Mouse (Mus musculus) splenic B cell, adult 2 months (primary cell): ENCODE measurements around the gene Gm45062.

Experiments
- DNase-seq: peaks from one replicate; pipeline ENCODE4 v3.0.0-alpha.2; 2011; ENCODE audit warnings: low read depth, low spot score
- H3K27me3 ChIP-seq: 2 replicates; pipeline ENCODE4 v1.6.1; 2012; ENCODE audit warnings: mild to moderate bottlenecking, low read length, moderate library complexity, mixed read lengths; ENCODE audit not compliant: control insufficient read depth, poor library complexity, insufficient read depth, severe bottlenecking
- H3K36me3 ChIP-seq: 2 replicates; pipeline ENCODE4 v1.6.1; 2012; ENCODE audit warnings: mild to moderate bottlenecking, low read length, moderate library complexity, mixed read lengths; ENCODE audit not compliant: control insufficient read depth, poor library complexity, insufficient read depth, severe bottlenecking

Gm45062 gene

DNA sequence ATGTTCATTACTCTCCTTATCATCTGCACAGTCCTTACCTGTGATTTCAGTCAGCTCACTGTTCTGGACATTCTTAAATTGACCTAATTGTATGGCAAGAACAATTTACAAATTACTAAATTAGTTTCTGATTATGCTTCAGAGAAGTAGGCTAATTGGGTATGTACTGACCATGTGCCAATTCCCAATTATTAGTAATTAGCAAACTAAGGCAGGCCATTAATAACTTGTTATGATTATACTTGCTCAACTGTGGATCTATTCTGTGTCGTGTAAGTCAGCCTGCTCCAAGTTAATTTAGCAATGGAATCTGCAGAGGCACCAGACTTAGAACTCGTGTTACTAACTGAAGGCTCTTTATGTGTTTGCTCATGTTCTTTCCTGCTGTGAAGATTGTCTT lies 113.8 kb downstream of the Gm45062 start:
- H3K27me3 ChIP-seq: no peaks in the 10 kb centered on the region

DNA sequence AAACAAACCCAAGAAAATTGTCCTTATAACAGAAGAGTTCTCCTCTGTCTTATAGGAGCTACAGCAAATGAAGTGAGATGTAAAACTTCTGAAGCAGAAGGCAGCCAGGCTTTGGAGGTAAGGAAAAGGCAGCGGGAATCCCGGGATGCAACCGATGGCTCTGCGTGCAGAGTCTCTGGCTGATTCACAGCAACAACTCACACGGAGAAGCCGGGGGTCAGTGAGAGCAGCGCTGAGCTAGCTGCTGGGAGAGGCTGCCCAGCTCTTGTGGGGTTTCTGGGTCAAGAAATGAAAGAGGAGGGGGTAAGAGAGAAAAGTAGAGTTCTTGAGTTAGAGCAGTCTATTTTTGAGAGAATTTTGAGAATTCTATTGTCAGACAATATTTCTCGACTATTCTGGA lies 114.6 kb downstream of the Gm45062 start:
- no peak for DNase-seq
- no peaks in the 10 kb centered on the region for H3K27me3 ChIP-seq
- H3K36me3 ChIP-seq: no peaks in the 10 kb centered on the region

More for the DNA sequence above, 113.8 kb downstream of the Gm45062 start:
- H3K36me3 ChIP-seq: no peaks in the 10 kb centered on the region
- no peak for DNase-seq

DNA sequence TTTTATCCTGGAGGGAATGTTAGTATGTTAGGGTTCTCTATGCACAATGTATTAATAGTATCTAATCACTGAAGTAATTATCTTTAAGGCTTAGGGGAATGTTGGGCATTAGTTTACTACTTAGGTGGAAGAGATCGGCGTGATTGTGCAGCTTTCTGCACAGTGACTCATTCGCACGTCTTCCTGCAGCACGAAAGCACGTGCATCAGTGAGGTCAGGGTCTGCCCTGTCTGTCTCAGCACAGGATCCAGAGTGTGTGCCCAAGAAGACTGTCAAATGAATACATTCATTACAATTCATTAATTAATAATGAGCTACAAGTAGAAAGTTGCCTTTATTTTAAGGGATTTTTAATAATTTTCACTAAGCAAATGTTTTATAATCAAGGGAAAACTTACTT lies 115.0 kb downstream of the Gm45062 start:
- DNase-seq: no peak
- Histone ChIP-seq H3K27me3 (no peaks in the 10 kb centered on the region), H3K36me3 (no peaks in the 10 kb centered on the region)

DNA sequence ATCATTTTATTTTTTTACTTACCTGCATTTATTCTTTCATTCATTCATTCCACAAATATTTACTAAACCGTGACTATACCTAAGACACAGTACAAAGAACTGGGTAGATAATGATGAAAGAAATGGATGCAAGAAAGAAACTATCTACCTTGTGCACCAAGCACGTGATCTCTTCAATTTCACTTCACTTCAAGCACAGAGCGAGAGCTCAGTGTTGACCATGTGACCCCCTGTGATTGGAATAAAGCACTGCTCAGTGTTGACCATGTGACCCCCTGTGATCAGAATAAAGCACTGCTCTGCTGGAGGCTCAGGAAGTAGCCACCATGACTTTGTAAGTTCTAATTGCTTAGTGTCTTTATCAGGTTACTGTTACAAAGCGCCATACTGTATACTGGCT lies 115.5 kb downstream of the Gm45062 start:
- Histone ChIP-seq H3K36me3 (no peaks in the 10 kb centered on the region), H3K27me3 (no peaks in the 10 kb centered on the region)
- no peak for DNase-seq

DNA sequence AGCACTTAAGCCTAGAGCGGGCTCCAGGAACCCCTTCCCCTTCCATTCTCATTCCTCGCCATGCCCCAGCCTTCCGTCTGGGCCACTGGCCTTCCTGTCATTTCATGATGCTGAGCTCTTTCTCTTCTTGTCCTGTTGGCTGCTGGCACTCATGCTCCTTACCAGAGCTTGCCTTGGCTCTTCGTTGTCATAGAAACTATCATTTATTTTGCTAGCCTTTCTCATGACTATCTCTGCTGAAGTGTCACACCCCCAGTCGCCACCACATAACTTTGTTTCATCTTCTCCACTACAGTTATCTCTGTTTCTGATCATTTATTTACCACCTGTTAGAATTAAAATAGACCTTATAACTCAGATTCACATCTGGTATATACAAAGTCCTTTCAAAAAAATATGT lies 117.1 kb downstream of the Gm45062 start:
- no peaks in the 10 kb centered on the region for H3K36me3 ChIP-seq
- no peaks in the 10 kb centered on the region for H3K27me3 ChIP-seq
- DNase-seq: no peak

DNA sequence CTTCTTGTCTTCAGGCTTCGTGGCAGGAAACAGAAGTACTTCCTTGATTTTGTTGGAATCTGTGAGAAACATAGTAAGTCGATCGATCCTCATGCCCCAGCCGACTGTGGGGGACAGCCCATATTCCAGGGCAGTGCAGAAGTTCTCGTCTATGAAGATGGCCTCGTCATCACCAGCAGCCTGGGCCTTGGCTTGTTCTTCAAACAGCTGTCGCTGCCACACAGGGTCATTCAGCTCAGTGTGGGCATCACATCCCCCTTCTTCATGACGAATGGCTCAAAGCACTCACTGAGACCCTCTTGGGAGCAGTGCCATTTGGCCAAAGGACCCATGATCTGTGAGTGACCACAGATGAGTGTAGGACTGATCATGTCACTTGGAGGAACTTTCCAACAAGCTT lies 118.4 kb downstream of the Gm45062 start:
- Histone ChIP-seq H3K36me3 (no peaks in the 10 kb centered on the region), H3K27me3 (no peaks in the 10 kb centered on the region)
- DNase-seq: no peak

DNA sequence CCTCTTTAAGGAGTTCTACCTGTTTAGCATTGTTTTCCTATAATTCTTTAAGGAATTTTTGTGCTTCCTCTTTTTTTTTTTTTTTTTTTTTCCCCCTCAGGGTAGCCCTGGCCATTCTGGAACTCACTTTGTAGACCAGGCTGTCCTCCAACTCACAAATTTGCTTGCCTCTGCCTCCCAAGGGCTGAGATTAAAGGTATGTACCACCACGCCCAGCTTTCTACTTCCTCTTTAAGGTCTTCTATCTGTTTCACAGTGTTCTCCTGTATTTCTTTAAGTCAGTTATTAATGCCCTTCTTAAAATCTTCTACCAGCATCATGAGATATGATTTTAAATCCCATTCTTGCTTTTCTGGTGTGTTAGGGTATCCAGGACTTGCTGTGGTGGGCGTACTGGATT lies 130.1 kb downstream of the Gm45062 start:
- Histone ChIP-seq H3K36me3 (no peaks in the 10 kb centered on the region), H3K27me3 (no peaks in the 10 kb centered on the region)
- peak; percentile 63 for DNase-seq

DNA sequence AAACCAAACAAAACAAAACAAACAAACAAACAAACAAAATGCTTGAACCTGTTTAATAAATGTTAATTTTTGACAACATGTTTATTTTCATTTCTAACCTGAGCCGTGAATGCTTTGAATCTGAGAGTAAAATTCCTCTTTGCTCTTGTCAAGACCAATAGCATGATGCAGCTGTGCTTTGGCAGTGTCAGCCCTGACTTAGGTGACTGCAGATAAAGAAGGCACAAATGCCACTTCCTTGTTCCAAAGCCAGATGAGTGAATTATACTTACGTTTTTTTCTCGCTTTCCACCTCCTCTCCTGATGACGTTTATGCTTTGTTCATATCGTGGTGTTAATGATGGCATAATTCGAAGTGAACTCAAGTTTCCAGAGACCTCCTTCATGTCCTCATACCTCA lies 131.0 kb downstream of the Gm45062 start:
- peak; percentile 7 for DNase-seq
- Histone ChIP-seq H3K36me3 (peaks cover 2% of the 10 kb centered on the region; the same call in 1 of the 2 replicates), H3K27me3 (no peaks in the 10 kb centered on the region)

DNA sequence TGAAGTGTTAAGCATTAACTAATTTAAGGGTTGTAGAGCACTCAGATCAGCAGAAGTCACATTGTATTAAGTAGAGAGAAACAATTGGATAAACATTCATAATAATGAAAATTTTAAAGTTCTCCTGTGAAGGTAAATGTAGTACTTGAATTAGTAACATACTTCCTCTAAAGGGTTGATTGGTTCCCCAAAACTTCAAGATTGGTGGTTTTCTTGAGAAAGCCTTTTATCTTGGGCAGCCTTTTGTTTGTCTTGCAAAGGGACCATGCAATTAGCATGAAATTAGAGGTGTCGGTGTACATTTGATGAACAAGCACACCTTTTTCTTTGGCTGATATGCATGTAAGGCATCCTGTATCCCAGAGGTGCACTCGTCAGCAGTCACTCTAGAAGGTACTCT lies 131.7 kb downstream of the Gm45062 start:
- Histone ChIP-seq H3K36me3 (peaks cover 2% of the 10 kb centered on the region; the same call in 1 of the 2 replicates), H3K27me3 (no peaks in the 10 kb centered on the region)
- peak; percentile 38 for DNase-seq

DNA sequence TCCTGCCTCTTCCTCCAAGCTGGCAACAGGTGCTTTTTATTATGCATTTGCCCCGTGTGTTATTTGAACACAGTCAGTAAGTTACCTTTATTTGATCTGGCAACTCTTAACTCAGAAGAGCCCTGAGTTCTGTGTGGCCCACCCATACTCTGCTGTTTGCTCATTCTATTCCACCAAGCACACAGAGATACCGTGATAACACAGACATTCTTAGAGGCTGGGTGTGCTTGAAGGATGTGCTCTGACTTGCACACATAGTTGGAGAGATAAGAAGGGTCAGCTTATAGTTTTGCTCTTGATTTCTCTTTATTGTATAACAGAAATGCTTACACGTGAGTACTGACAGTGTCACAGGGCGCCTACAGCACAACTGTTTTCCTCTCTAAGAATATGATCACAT lies 133.8 kb downstream of the Gm45062 start:
- Histone ChIP-seq H3K36me3 (peaks cover 2% of the 10 kb centered on the region; the same call in 1 of the 2 replicates), H3K27me3 (no peaks in the 10 kb centered on the region)
- DNase-seq: no peak

DNA sequence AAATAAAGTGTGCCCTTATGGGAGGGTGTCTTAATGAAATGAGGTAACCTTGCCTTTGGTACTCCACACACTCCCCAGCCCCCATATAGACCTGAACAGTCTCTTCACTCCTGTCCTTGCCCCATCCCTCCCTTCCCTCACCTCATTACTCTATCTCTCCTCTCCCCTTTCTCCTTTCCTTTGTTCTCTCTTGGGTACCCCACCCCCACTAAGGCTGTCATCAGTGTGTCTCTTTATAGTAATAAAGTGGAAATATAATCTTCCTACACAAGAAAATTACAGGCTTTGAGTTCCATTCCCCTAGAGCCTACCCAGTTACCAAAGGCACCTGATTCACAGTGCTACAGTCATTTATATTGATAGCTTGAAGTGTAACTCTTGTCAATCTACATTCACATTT lies 134.8 kb downstream of the Gm45062 start:
- DNase-seq: no peak
- H3K27me3 ChIP-seq: no peaks in the 10 kb centered on the region

DNA sequence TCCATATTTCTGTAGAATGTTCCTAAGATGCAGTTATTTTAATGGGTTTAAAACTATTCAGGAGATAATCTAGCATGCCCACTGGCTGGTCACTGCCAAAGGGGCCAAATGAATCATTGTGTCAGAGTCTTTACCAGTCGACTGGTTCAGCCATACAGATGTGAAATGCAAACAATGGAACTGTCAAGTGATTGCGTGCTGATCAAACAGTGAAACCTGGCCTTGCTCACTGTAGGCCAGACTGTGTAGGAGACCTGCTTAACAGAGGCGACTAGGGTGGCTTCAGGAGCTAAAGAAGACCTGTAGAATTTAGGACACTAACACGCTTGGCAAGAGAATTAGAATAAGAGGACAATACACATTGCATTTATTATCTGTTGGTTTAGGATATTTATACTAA lies 135.8 kb downstream of the Gm45062 start:
- DNase-seq: no peak
- no peaks in the 10 kb centered on the region for H3K27me3 ChIP-seq
- peaks cover 2% of the 10 kb centered on the region; the same call in 1 of the 2 replicates for H3K36me3 ChIP-seq

More for the DNA sequence above, 134.8 kb downstream of the Gm45062 start:
- H3K36me3 ChIP-seq: peaks cover 2% of the 10 kb centered on the region; the same call in 1 of the 2 replicates

DNA sequence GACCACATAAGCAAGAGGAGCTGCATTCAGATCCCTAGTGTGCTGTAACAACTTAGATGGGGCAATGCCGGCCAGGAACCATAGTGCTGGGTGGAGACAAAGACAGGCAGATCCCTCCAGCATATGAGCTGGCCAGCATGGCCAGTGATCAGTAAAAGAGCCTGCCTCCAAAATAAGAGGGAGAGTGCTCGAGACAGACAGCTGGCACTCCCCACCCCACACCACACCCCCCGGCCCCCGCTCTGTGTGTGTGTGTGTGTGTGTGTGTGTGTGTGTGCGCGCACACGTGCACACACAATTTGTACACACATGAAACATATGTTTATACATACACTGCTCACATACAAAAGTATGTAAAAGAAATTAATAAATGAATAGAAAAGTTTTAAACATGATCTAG lies 138.0 kb downstream of the Gm45062 start:
- DNase-seq: no peak
- H3K27me3 ChIP-seq: no peaks in the 10 kb centered on the region
- peaks cover 4% of the 10 kb centered on the region; the same call in 1 of the 2 replicates for H3K36me3 ChIP-seq

DNA sequence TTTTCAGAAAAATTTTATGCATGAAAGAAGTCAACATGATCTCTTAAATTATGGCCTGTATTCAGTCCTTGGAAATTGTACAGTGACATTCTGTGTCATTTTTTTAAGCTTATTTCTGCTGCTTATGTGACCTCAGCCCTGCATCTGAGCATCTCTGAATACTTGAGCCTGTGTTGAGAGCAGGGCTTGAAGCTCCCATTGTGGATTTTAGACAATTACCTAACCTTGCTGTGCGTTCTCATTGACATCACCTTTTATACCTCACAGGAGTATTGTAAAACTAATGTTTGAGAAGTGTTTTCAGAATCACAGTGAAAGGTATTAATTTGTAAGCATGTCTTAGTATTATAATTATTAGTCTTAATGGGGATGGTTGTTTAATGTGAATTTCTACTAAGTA lies 140.5 kb downstream of the Gm45062 start:
- no peak for DNase-seq
- peaks cover 3% of the 10 kb centered on the region; the same call in 1 of the 2 replicates for H3K36me3 ChIP-seq
- no peaks in the 10 kb centered on the region for H3K27me3 ChIP-seq

DNA sequence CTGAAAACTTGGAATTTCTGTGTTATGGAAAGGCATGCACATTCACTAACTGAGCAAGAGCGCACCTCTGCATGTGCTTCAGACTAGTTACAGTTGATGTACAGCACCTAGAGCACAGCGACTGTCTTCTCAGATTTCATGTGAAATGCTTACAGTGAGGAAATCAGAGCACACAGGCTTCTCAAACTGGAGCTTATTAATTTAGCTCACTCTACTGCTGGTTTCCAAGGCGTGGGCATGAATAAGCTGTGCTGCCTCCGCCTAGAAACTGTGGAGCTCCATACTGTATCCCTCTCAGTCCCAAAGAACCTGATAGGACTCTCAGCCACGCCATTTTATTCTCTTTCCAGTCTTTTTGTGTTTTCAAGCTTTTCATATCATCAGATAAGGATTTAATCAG lies 143.9 kb downstream of the Gm45062 start:
- H3K27me3 ChIP-seq: no peaks in the 10 kb centered on the region
- H3K36me3 ChIP-seq: 0 out of 2 replicates have a peak, but pooled peaks cover 3% of the 10 kb centered on the region
- DNase-seq: no peak

DNA sequence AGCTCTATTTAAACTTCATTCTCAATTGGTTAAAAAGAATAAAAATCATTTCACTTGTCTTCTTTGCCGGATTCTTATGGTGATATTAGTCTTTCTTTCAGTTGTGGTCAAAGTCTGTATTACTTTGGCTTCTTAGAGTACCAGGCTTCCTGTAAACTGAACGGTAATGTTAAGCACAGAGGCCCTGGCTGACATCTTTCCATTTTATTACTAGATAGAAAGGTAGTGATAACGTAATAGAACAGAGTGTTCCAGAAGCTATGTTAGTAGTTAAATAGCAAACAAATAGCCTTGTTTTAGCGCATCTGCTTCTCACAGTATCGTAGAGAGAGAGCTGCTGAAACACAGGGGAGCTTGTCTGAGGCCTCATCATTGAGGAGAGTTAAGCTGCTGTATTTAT lies 146.6 kb downstream of the Gm45062 start:
- H3K36me3 ChIP-seq: 0 out of 2 replicates have a peak, but pooled peaks cover 3% of the 10 kb centered on the region
- no peaks in the 10 kb centered on the region for H3K27me3 ChIP-seq
- no peak for DNase-seq
